Mouse (Mus musculus) embryonic fibroblast, embryonic 13.5 days (primary cell): ENCODE measurements at regions not wholly inside any gene's neighbourhood (a gene's known extent, or its start where the extent isn't known, plus 50 kb on each side); places are given as distances from the start of the nearest gene placed in this dataset.

Experiments used
- CTCF ChIP-seq: IDR thresholded peaks from 2 replicates; pipeline ENCODE4 v1.5.1; 2011; ENCODE audit warnings: mild to moderate bottlenecking, control low read depth, low read length, moderate library complexity, borderline replicate concordance; ENCODE audit not compliant: insufficient read depth
- POLR2A ChIP-seq: IDR thresholded peaks from 2 replicates; pipeline ENCODE4 v1.6.1; 2011; ENCODE audit warnings: low read depth, mild to moderate bottlenecking, control low read depth, low read length, moderate library complexity

DNA sequence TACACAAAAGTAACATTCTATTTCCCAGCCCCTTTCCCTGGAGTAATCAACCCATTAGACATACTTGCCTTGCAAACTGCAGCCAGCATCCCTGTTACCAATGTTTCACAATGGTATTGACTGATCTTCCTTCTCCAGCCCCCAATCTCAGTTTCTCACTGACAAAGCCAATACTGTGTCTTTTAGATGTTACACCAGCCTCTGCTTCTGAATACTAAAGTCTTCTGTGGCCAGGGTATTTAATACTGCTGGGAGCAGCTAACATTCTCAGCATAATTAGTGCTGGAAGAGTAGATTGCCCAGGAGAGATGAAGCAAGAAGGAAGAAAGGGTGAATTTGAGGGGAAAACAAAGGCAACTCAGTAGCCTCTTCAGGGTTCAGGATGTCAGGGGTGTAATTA lies 139.4 kb downstream of the Sec23a start:
- TF ChIP-seq CTCF (no peak), POLR2A (no peak)
